Mouse (Mus musculus) heart, embryonic 16.5 days (tissue): ENCODE results near the gene Pax3. TPM values are rescaled to one million over a fixed set of nuclear protein-coding genes. Genes with fewer than 3 reads are reported as not detected.
A peak's percentile ranks its signal among the peaks of the same experiment; 100 is the strongest.

ENCODE experiments used
- ATAC-seq: fragments of 200-750 bp; cut with Nextera tagmentation; replicated peaks from 2 replicates; pipeline ENCODE4 v1.8.0; 2017; ENCODE audit warnings: moderate number of reproducible peaks; ENCODE audit not compliant: insufficient read depth, low FRiP score; ENCODE audit errors: extremely low read depth
- H3K27ac ChIP-seq: fragments of 300-500 bp; sonication (generic); 2 replicates; pipeline ENCODE4 v1.5.1; 2014; ENCODE audit warnings: mild to moderate bottlenecking, low read length, control low read depth, moderate library complexity
- H3K27me3 ChIP-seq: fragments of 300-500 bp; sonication (generic); 2 replicates; pipeline ENCODE4 v1.6.1; 2014; ENCODE audit warnings: low read length, mixed read lengths; ENCODE audit not compliant: control insufficient read depth, insufficient read depth
- H3K36me3 ChIP-seq: fragments of 300-500 bp; sonication (generic); 2 replicates; pipeline ENCODE4 v1.6.1; 2014; ENCODE audit not compliant: control insufficient read depth, insufficient read depth
- H3K4me1 ChIP-seq: fragments of 300-500 bp; sonication (generic); 2 replicates; pipeline ENCODE4 v1.6.1; 2014; ENCODE audit warnings: low read length, mixed read lengths; ENCODE audit not compliant: control insufficient read depth, insufficient read depth
- H3K4me2 ChIP-seq: fragments of 300-500 bp; sonication (generic); 2 replicates; pipeline ENCODE4 v1.6.1; 2014; ENCODE audit warnings: low read depth, mild to moderate bottlenecking, control low read depth, low read length
- H3K4me3 ChIP-seq: fragments of 300-500 bp; sonication (generic); 2 replicates; pipeline ENCODE4 v1.5.1; 2014; ENCODE audit warnings: mild to moderate bottlenecking, control low read depth, low read length
- H3K9ac ChIP-seq: fragments of 300-500 bp; sonication (generic); 2 replicates; pipeline ENCODE4 v1.6.1; 2014; ENCODE audit warnings: low read length, control low read depth
- H3K9me3 ChIP-seq: fragments of 300-500 bp; sonication (generic); replicated peaks from 2 replicates; pipeline ENCODE4 v1.6.1; 2016; ENCODE audit warnings: low read length; ENCODE audit not compliant: control insufficient read depth
- WGBS: fragments of 180-500 bp; shearing (Covaris S2); extraction: QIAGEN DNeasy Blood & Tissue Kit; methylation state at CpG from one replicate; pipeline ENCODE4 v1.1.7; 2014; 5-methylcytosine and 5-hydroxymethylcytosine counted together
- polyA plus RNA-seq: library from polyadenylated mRNA; unstranded; fragments of >200 nt; fragmentation: Nextera tagmentation; extraction: Ambion mirVana; gene quantifications from 2 replicates; pipeline ENCODE4 v1.2.1, GENCODE M21; 2015

Gene Pax3
- polyA plus RNA-seq, 1 experiment from 2014 or later = 0.04 TPM

DNA sequence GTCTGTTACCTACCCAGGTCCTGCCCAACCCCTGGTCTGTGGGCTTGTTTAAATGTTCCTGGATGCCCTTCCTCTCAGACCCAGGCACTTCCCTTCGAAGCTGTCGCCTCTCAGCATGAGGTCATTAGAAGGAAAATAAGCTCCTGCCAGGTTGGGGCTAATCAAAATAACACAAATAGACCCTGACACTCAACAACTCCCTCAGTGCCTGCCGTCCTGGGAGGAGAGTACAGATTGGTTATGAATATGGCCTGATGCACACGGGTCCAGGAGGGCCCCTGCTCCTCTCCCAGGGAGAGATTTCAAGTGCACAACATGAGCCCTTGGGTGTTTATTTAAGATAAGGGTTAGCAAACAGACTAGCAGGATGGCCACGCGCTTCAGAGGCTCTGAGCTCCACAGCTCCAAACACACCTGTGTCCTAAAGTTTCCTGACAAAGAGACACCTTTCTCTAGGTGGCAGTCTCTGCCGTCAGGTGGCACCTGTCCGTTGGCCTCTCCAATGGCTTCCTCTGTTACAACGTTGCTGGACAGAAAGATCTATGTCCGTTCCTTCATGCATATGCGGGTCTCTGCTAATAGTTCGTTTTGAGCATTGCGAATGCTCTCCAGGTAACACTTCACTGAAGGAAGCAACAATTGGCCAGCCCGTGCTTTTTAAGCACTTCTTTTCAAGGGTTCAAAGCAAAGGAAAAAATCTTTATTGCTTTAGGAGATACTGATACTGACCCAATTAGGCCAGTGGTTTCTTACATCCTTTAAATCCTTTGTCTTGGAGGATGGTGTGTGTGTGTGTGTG, 56.2 kb downstream of the Pax3 start:
- no peak overlapping the region for H3K27ac ChIP-seq
- ATAC-seq = peak; percentile 14; the same call in 1 of the 2 replicates
- no peaks in the 10 kb centered on the region for H3K4me1 ChIP-seq
- no peaks in the 10 kb centered on the region for H3K9me3 ChIP-seq
- H3K9ac ChIP-seq = no peak overlapping the region
- WGBS = 4% methylated on average over 14 of the region's 14 CpGs
- no peak overlapping the region for H3K4me2 ChIP-seq
- peaks cover 57% of the 10 kb centered on the region for H3K27me3 ChIP-seq
- H3K36me3 ChIP-seq = no peaks in the 10 kb centered on the region
- no peak overlapping the region for H3K4me3 ChIP-seq

GRCm38 (mm10) chr1:78139287-78139686, 57.6 kb downstream of the Pax3 start:
- no peaks in the 10 kb centered on the region for H3K36me3 ChIP-seq
- no peak for ATAC-seq
- 5% methylated on average over 11 of the region's 11 CpGs for WGBS

GRCm38 (mm10) chr1:78129267-78129666, 67.7 kb downstream of the Pax3 start:
- H3K4me3 ChIP-seq = no peak overlapping the region
- H3K9me3 ChIP-seq = no peaks in the 10 kb centered on the region
- no peaks in the 10 kb centered on the region for H3K4me1 ChIP-seq
- H3K9ac ChIP-seq = no peak overlapping the region
- no peak overlapping the region for H3K27ac ChIP-seq
- no peak overlapping the region for H3K4me2 ChIP-seq
- 51% methylated on average over 5 of the region's 5 CpGs for WGBS
- no peak for ATAC-seq
- H3K36me3 ChIP-seq = no peaks in the 10 kb centered on the region
- H3K27me3 ChIP-seq = no peaks in the 10 kb centered on the region

More at GRCm38 (mm10) chr1:78139287-78139686, 57.6 kb downstream of the Pax3 start:
- Histone ChIP-seq H3K4me1 (no peaks in the 10 kb centered on the region), H3K4me2 (no peak overlapping the region), H3K4me3 (no peak overlapping the region), H3K9me3 (no peaks in the 10 kb centered on the region), H3K9ac (no peak overlapping the region), H3K27me3 (peaks cover 55% of the 10 kb centered on the region), H3K27ac (no peak overlapping the region)

- ATAC-seq = no peak
Measured at GRCm38 (mm10) chr1:78119899-78120560, 76.9 kb downstream of the Pax3 start.

DNA sequence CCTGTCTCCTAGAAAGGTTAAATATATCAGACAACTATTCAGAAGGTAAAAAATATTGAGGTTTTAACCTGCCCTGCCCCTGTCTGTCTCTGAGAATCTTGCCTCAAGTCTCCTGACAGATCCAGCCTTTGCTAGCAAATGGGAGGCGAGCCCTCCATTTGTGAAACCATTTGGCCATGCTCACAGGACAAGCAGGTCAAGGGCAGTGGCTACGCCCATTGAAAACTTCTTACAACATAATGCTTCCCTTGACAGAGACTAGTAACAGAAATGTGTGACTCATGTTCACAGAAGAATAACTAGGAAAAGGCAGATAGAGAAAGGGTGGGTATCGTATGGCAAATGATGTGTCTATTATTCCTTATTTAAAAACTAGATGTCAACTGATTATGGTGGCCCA, 80.9 kb downstream of the Pax3 start:
- Histone ChIP-seq H3K27ac (no peak overlapping the region), H3K4me1 (no peaks in the 10 kb centered on the region), H3K27me3 (no peaks in the 10 kb centered on the region), H3K4me3 (no peak overlapping the region), H3K9ac (no peak overlapping the region), H3K4me2 (no peak overlapping the region), H3K9me3 (peaks cover 5% of the 10 kb centered on the region; the same call in 1 of the 2 replicates), H3K36me3 (no peaks in the 10 kb centered on the region)
- ATAC-seq = no peak
- WGBS = 78% methylated on average over 3 of the region's 3 CpGs

More at GRCm38 (mm10) chr1:78119899-78120560, 76.9 kb downstream of the Pax3 start:
- Histone ChIP-seq H3K4me3 (no peak overlapping the region), H3K27ac (no peak overlapping the region), H3K9me3 (peaks cover 5% of the 10 kb centered on the region; the same call in 1 of the 2 replicates), H3K27me3 (no peaks in the 10 kb centered on the region), H3K4me2 (no peak overlapping the region), H3K36me3 (no peaks in the 10 kb centered on the region), H3K4me1 (no peaks in the 10 kb centered on the region), H3K9ac (no peak overlapping the region)
- 21% methylated on average over 10 of the region's 10 CpGs for WGBS

- no peaks in the 10 kb centered on the region for H3K36me3 ChIP-seq
- ATAC-seq = no peak
- H3K9me3 ChIP-seq = no peaks in the 10 kb centered on the region
- H3K9ac ChIP-seq = no peak overlapping the region
- H3K4me3 ChIP-seq = no peak overlapping the region
- 39% methylated on average over 6 of the region's 6 CpGs for WGBS
- H3K27ac ChIP-seq = no peak overlapping the region
- no peak overlapping the region for H3K4me2 ChIP-seq
- no peaks in the 10 kb centered on the region for H3K4me1 ChIP-seq
- no peaks in the 10 kb centered on the region; the same call in 1 of the 2 replicates for H3K27me3 ChIP-seq
Measured at GRCm38 (mm10) chr1:78110311-78110710, 86.6 kb downstream of the Pax3 start.

DNA sequence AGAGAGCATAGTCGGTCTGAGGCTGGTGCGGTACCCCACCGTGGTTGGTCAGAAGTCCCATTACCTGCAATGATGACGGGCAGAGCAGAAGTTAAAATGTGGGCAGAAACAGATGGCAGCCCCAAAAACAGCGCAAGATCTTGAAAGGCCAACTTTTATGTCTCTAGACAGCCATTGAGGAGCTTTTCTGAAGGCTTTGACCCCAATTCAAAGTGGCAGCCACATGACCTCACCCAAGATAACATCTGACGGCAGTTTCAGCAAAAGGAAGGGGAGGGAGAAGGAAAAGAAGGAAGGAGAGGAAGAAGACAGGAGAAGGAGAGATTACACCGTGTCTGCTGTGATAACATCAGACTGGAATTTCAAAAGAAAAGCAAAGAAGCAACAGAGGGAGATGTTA, 93.4 kb downstream of the Pax3 start:
- H3K27ac ChIP-seq = no peak overlapping the region
- no peak for ATAC-seq
- H3K9me3 ChIP-seq = no peaks in the 10 kb centered on the region
- H3K4me3 ChIP-seq = no peak overlapping the region
- no peak overlapping the region for H3K4me2 ChIP-seq
- H3K27me3 ChIP-seq = no peaks in the 10 kb centered on the region
- H3K4me1 ChIP-seq = no peaks in the 10 kb centered on the region
- no peaks in the 10 kb centered on the region for H3K36me3 ChIP-seq
- 61% methylated on average over 7 of the region's 7 CpGs for WGBS
- H3K9ac ChIP-seq = no peak overlapping the region

GRCm38 (mm10) chr1:78093619-78094018, 103.3 kb downstream of the Pax3 start:
- no peaks in the 10 kb centered on the region for H3K4me1 ChIP-seq
- H3K4me3 ChIP-seq = no peak overlapping the region
- no peak overlapping the region for H3K27ac ChIP-seq
- H3K36me3 ChIP-seq = no peaks in the 10 kb centered on the region
- ATAC-seq = no peak
- H3K9me3 ChIP-seq = no peaks in the 10 kb centered on the region
- no peaks in the 10 kb centered on the region for H3K27me3 ChIP-seq
- H3K4me2 ChIP-seq = no peak overlapping the region
- 92% methylated on average over 4 of the region's 4 CpGs for WGBS
- no peak overlapping the region for H3K9ac ChIP-seq

DNA sequence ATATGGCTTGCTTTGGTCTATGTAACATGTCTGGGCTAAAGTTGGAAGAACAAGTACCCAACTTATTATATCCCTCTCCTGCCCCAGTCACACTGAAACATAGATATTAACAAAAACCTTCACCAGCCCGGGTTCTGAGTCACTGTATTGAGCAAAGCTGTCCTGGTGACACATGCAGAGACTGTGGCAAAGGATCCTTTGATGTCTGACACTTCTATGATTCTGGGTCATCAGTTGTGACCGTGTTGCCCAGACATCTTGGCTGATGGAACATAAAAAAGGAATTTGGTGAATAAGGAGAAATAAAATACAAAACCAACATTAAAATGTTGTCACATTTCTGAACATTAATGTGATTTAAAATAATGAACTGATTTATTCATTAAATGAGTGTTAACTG, 108.3 kb downstream of the Pax3 start:
- H3K27ac ChIP-seq = no peak overlapping the region
- no peaks in the 10 kb centered on the region for H3K9me3 ChIP-seq
- H3K4me3 ChIP-seq = no peak overlapping the region
- no peak overlapping the region for H3K9ac ChIP-seq
- H3K4me1 ChIP-seq = no peaks in the 10 kb centered on the region
- no peaks in the 10 kb centered on the region for H3K27me3 ChIP-seq
- H3K36me3 ChIP-seq = no peaks in the 10 kb centered on the region
- no peak for ATAC-seq
- H3K4me2 ChIP-seq = no peak overlapping the region
- WGBS = 75% methylated on average over 2 of the region's 2 CpGs
